Mouse (Mus musculus) cerebellum, adult 2 months (tissue): Measurements from ENCODE around the gene Cnmd.
A peak's percentile ranks its signal among the peaks of the same experiment; 100 is the strongest.

Experiments used
- CTCF ChIP-seq: fragments of 200-500 bp; IDR thresholded peaks from 2 replicates; pipeline ENCODE4 v1.5.1; 2011; ENCODE audit warnings: low read depth, mild to moderate bottlenecking, control low read depth, low read length, moderate library complexity, borderline replicate concordance; ENCODE audit not compliant: insufficient read depth
- POLR2A ChIP-seq: fragments of 200-500 bp; IDR thresholded peaks from 2 replicates; pipeline ENCODE4 v1.6.1; 2011; ENCODE audit warnings: low read length, control low read depth, borderline replicate concordance; ENCODE audit not compliant: insufficient read depth

DNA sequence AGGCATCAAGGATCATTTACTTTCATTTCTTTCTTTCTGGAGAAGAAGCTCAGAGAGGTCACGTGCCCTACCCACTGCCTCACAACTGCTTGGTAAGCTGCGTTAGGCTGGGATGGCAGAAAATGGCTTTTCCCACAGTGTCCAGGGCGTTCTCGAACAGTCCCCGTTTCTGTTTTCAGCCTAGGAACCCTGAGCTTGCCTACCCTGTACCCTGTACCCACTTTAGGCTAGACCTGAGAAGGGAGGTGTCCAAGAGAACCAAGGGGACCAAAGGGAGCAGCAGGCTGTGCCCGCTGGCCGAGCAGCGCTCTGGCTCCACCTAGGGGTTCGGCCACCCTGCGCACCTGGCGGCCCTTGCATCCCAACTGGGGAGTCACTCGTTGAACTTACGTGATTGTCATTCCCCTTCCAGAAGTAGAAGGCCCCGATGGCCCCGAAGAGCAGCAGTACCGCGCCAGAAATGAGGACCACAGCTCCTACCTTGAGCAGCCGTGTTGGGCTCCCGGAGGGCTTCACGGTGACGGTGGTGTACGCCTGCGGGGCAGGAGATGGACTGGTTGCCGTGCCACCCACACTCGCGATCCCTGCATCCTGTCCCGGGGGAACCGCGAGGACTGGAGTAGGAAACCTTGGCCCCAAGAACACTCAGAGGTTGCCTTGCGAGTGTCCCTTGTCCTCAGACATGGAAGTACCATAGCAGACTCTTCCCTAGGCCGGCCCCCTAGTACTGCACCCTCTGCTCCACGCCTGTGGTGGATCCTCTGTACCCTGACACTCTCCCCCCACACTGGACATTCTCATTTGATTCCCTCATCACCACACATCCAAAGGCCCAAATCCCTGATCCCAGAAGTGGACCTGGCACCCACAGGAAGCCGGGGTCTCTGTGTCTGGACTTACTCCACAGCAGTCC, 709 bp downstream of the Cnmd start:
- TF ChIP-seq CTCF (peak; percentile 65; the same call in 1 of the 2 replicates), POLR2A (no peak)
